Mouse (Mus musculus): ENCODE results near the gene Hyal3. TPM values are rescaled to one million over a fixed set of nuclear protein-coding genes. Genes with fewer than 3 reads are reported as not detected.
"Not testable (repeated sequence)": the region's sequence is repeated elsewhere in the genome, so short reads cannot be mapped to it uniquely, and the experiment has no call there.

The Hyal3 gene
- total RNA-seq, 2 experiments from 2014 or later = 1.1 to 1.4 TPM

- no peak for DNase-seq (ENCODE audit: low spot score in 2 of 2)
Observed at GRCm38 (mm10) chr9:107549297-107550074, 31.1 kb upstream of the Hyal3 start.

- DNase-seq (ENCODE audit: low spot score in 2 of 2) = no peak
Observed at GRCm38 (mm10) chr9:107550491-107551116, 30.0 kb upstream of the Hyal3 start.

GRCm38 (mm10) chr9:107551117-107551889 lies 29.3 kb upstream of the Hyal3 start, which contains the start of gene Rassf1:
Gene Rassf1 (plus strand): TSS chr9:107551555.
- DNase-seq (ENCODE audit: low spot score in 2 of 2) = no peak

- no peak for DNase-seq (ENCODE audit: low spot score in 2 of 2)
Observed at GRCm38 (mm10) chr9:107551890-107552355, 28.7 kb upstream of the Hyal3 start.

GRCm38 (mm10) chr9:107552690-107553393 lies 27.8 kb upstream of the Hyal3 start:
- no peak for DNase-seq (ENCODE audit: low spot score in 2 of 2)

GRCm38 (mm10) chr9:107553541-107554318 lies 26.9 kb upstream of the Hyal3 start:
- no peak for DNase-seq (ENCODE audit: low spot score in 2 of 2)

- peak; percentile 93 to 96 for DNase-seq (ENCODE audit: low spot score in 2 of 2)
Observed at GRCm38 (mm10) chr9:107554319-107554825, 26.2 kb upstream of the Hyal3 start.

GRCm38 (mm10) chr9:107555031-107555457 lies 25.6 kb upstream of the Hyal3 start:
- DNase-seq (ENCODE audit: low spot score in 2 of 2) = no peak

- no peak for DNase-seq (ENCODE audit: low spot score in 2 of 2)
Observed at GRCm38 (mm10) chr9:107555701-107556100, 24.9 kb upstream of the Hyal3 start.

- no peak for DNase-seq (ENCODE audit: low spot score in 2 of 2)
Observed at GRCm38 (mm10) chr9:107556346-107556745, 24.3 kb upstream of the Hyal3 start.

GRCm38 (mm10) chr9:107563029-107563581 lies 17.5 kb upstream of the Hyal3 start, which contains the start of gene Tusc2:
Gene Tusc2 (plus strand): TSS chr9:107563255.
- peak; percentile 95 to 98 for DNase-seq (ENCODE audit: low spot score in 2 of 2)

GRCm38 (mm10) chr9:107565556-107565955 lies 15.1 kb upstream of the Hyal3 start:
- DNase-seq (ENCODE audit: low spot score in 2 of 2) = not testable (repeated sequence)

GRCm38 (mm10) chr9:107566041-107566709 lies 14.4 kb upstream of the Hyal3 start:
- DNase-seq (ENCODE audit: low spot score in 2 of 2) = peak in 1 of 2 experiments; percentile 79

GRCm38 (mm10) chr9:107566855-107567254 lies 13.8 kb upstream of the Hyal3 start:
- no peak for DNase-seq (ENCODE audit: low spot score in 2 of 2)

GRCm38 (mm10) chr9:107567702-107568319 lies 12.8 kb upstream of the Hyal3 start, which contains the start of gene Hyal2:
Gene Hyal2 (plus strand): TSS chr9:107567945.
- DNase-seq (ENCODE audit: low spot score in 2 of 2) = no peak

GRCm38 (mm10) chr9:107568331-107569261 lies 12.0 kb upstream of the Hyal3 start:
- DNase-seq (ENCODE audit: low spot score in 2 of 2) = peak in 1 of 2 experiments; percentile 84

- no peak for DNase-seq (ENCODE audit: low spot score in 2 of 2)
Observed at GRCm38 (mm10) chr9:107569270-107569669, 11.3 kb upstream of the Hyal3 start.

All from layer of hippocampus, adult 18-20 months (tissue).